Mouse (Mus musculus) left cerebral cortex, postnatal 25 days (tissue): ENCODE data around the gene Kcnh1. TPM values are rescaled to one million over a fixed set of nuclear protein-coding genes. Genes with fewer than 3 reads are reported as not detected.

ENCODE experiments used
- DNase-seq, 2 experiments: peaks; one replicate each; pipeline ENCODE4 v3.0.0; 2022; ENCODE audit warnings: low spot score in 2 of 2, mixed read lengths in 1 of 2
- intact Hi-C: fragments of 180-260 bp; cut with DNase I; formaldehyde crosslinking; loops from one replicate; pipeline ENCODE4 v1.15.1; 2025
- total RNA-seq, 2 experiments: library from RNA; stranded (reverse); gene quantifications; 2 replicates each; pipeline ENCODE4 v1.2.3; 2021

Kcnh1 gene
- total RNA-seq, 2 experiments from 2014 or later: 76.5 to 81.5 TPM

DNA sequence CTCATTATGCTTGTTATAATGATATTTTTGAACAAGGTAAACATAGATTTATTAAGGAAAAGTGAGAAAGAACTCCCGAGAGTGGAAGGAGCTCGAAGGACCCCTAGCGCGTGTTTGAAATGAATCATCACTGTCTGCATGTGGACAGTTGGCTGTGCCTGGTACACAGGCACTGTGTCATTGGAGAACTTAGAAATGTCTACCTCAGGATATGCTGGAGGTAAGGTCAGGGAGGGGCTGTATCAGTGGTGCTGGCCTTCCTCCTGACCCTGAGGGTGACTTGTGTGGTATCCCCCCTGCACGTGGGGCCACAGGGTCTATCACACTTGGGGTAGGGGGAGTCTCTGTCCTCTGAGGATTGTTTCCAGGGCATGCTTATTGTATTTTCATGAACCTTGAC, 68.6 kb downstream of the Kcnh1 start:
- intact Hi-C loops: no loop called here
- DNase-seq: no peak

DNA sequence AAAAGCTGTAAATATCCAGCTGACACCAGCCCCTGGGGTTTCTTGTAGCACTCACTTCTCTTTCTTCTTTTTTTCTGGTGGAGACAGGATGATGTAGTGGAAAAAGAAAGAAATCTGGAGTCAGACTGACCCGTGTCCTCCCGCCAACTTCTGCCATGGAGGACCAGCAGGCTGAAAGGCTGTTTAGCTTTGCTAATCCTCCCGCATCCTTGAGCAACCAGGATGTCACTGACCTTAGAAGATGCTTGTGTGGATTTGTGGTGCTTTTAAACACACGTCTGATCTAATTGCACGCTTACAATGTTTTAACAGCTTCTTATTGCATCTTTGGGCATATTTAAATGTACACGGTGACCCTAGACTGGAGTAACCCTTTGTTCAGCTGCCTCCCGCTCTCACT, 69.0 kb downstream of the Kcnh1 start:
- no peak for DNase-seq

GRCm38 (mm10) chr1:192265704-192266103, 75.1 kb downstream of the Kcnh1 start:
- DNase-seq: no peak
- intact Hi-C loops: loop anchor here (5.0 kb wide), 2 partner anchors 92 to 322 kb away; no protein-coding TSS in a partner anchor

More for the DNA sequence above, 69.0 kb downstream of the Kcnh1 start:
- intact Hi-C loops: no loop called here

GRCm38 (mm10) chr1:192266956-192267355, 76.4 kb downstream of the Kcnh1 start:
- DNase-seq: peak; percentile 66 to 93
- intact Hi-C loops: loop anchor here (5.0 kb wide), 2 partner anchors 90 to 320 kb away; no protein-coding TSS in a partner anchor

GRCm38 (mm10) chr1:192268878-192269277, 78.3 kb downstream of the Kcnh1 start:
- DNase-seq: peak in 1 of 2 experiments; percentile 57
- intact Hi-C loops: loop anchor here (5.0 kb wide), 2 partner anchors 88 to 318 kb away; no protein-coding TSS in a partner anchor

- DNase-seq: peak in 1 of 2 experiments; percentile 84
- intact Hi-C loops: loop anchor here (5.0 kb wide), 2 partner anchors 87 to 317 kb away; no protein-coding TSS in a partner anchor
These were observed 79.3 kb downstream of the Kcnh1 start for GRCm38 (mm10) chr1:192269911-192270310.

GRCm38 (mm10) chr1:192277801-192278385, 87.3 kb downstream of the Kcnh1 start:
- peak in 1 of 2 experiments; percentile 57 for DNase-seq
- intact Hi-C loops: no loop called here

- no peak for DNase-seq
- intact Hi-C loops: no loop called here
These were observed 93.8 kb downstream of the Kcnh1 start for GRCm38 (mm10) chr1:192284340-192284739.

DNA sequence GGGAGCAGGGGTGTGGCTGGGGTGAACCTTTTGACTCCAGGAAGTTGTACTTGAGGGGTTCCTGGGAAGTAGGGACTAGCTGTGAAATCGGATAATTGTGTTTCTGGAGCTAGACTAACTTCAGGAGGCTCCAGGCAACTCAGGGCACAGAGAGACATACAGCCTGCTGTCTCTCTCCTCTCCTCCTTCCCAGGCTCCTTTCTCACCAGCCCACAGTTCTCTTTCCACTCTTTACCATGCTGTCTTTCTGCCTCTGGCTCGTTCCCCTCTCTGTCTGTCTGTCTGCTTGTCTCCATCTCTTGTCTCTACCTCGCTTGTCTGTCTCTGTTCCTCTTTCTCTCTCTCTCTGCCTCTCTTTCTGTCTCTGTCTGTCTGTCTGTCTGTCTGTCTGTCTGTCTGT, 94.4 kb downstream of the Kcnh1 start:
- peak in 1 of 2 experiments; percentile 51 for DNase-seq
- intact Hi-C loops: no loop called here

DNA sequence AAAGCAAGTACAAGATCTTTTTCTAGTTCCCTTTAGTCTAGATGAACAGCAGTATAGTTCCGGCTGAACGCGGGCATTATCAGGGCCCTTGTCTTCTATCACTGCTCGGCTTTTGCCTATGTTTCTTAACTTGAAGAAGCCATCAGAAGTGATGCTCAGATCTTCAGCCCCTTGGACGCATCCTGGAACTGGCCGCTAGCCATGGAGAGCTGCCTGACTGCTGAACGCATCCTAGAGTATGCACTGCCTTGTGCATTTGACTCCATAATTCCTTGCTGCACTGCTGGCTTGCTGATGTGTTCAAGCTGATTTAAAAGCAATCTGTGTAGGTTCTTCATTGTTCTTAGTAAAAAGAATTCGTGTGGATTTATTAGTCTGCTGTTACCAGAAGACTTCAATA, 97.9 kb downstream of the Kcnh1 start:
- no peak for DNase-seq
- intact Hi-C loops: no loop called here

- intact Hi-C loops: no loop called here
- no peak for DNase-seq
These were observed 100.7 kb downstream of the Kcnh1 start for GRCm38 (mm10) chr1:192291286-192291685.

GRCm38 (mm10) chr1:192293391-192293790, 102.8 kb downstream of the Kcnh1 start:
- no peak for DNase-seq
- intact Hi-C loops: no loop called here

GRCm38 (mm10) chr1:192293921-192294320, 103.3 kb downstream of the Kcnh1 start:
- intact Hi-C loops: no loop called here
- no peak for DNase-seq

GRCm38 (mm10) chr1:192295243-192295860, 104.8 kb downstream of the Kcnh1 start:
- intact Hi-C loops: no loop called here
- peak in 1 of 2 experiments; percentile 70 for DNase-seq

- intact Hi-C loops: no loop called here
- DNase-seq: no peak
These were observed 105.3 kb downstream of the Kcnh1 start for GRCm38 (mm10) chr1:192295902-192296301.

- no peak for DNase-seq
- intact Hi-C loops: no loop called here
These were observed 107.0 kb downstream of the Kcnh1 start for GRCm38 (mm10) chr1:192297481-192298128.

GRCm38 (mm10) chr1:192300417-192300816, 109.8 kb downstream of the Kcnh1 start:
- DNase-seq: peak in 1 of 2 experiments; percentile 58
- intact Hi-C loops: no loop called here

DNA sequence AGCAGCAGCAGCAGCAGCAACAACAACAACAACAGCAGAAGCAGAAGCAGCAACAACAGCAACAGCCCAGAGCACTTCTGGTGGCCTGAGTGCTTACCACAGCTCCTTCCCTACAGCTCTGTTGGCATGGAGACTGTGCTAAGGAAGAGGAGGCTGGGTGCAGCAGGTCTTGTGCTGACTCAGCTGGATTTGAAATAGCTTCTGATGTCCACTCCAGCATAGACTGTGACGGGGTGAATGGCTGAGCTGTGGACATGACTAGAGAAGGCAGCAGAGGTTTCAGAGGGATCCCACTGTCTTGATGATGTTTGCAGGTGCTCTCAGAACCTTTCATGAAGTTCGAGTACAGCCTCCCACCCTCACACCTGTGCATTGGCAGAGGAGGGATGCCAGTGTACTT, 113.0 kb downstream of the Kcnh1 start:
- DNase-seq: no peak
- intact Hi-C loops: no loop called here

DNA sequence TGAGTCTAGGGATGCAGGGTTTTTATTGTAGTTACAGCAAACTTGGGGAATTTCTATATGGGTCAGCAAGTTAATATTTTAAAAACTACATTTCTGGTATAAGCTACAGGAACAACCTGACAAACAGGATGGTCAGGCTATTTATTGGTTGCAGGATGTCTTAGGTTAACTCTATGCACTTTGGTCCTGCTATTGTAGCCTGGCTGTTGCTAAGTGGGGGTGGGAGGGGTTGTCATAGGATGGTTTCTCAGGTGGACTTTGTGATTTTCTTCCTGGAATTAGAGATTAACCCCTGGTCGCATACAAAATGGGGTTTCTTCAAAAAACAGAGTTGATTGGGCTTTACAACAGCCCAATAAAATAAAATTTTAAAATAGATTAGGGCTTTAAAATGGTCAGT, 114.6 kb downstream of the Kcnh1 start:
- intact Hi-C loops: no loop called here
- DNase-seq: no peak

GRCm38 (mm10) chr1:192307055-192307454, 116.5 kb downstream of the Kcnh1 start:
- no peak for DNase-seq
- intact Hi-C loops: no loop called here

DNA sequence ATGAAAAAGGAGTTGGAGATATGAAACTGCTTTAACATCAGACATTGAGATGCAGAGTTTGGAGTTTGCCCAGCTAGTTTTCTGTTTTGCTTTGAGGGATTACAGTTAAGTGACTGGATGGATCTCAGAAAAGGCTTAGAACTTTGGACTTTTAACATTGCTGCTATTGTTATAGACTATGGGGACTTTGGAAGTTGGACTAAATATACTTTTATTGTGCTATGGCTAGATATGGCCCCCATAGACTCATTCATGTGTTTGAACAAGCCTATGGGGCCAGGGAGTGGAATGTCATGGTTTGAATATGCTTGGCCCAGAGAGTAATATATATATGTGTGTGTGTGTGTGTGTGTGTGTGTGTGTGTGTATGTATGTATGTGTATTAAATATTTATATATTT, 120.7 kb downstream of the Kcnh1 start:
- intact Hi-C loops: no loop called here
- DNase-seq: no peak
